Mouse (Mus musculus): ENCODE measurements around the gene Sgce. TPM values are rescaled to one million over a fixed set of nuclear protein-coding genes. Genes with fewer than 3 reads are reported as not detected.

Gene Sgce
- total and polyA plus RNA-seq, 3 experiments: not detected

- TF ChIP-seq MYB (IDR thresholded peaks at IDR 0.05; ENCODE audit: low read depth, low read length) (no peak), TBP (IDR thresholded peaks at IDR 0.05; ENCODE audit: low read depth, low read length) (no peak), POLR2AphosphoS5 (IDR thresholded peaks at IDR 0.05; ENCODE audit: borderline replicate concordance, low read depth, low read length) (no peak), CTCF (IDR thresholded peaks at IDR 0.05 in 2 of 3, conservative IDR thresholded peaks at IDR 0.05 in 1 of 3; ENCODE audit: control insufficient read depth in 1 of 3, insufficient read depth in 1 of 3, low read depth in 2 of 3, low read length in 3 of 3, poor library complexity in 1 of 3, severe bottlenecking in 1 of 3) (no peak), MAZ (IDR thresholded peaks at IDR 0.05; ENCODE audit: low read depth, low read length) (no peak)
- no peak overlapping the region for H3K4me3 ChIP-seq (ENCODE audit: control insufficient read depth in 1 of 2, insufficient read depth in 1 of 2, low read depth in 2 of 2, low read length in 2 of 2)
- H3K36me3 ChIP-seq (ENCODE audit: control insufficient read depth in 1 of 2, insufficient read depth in 2 of 2, low read length in 2 of 2): no peaks in the 10 kb centered on the region
- no peak overlapping the region for H3K9ac ChIP-seq (ENCODE audit: control insufficient read depth, low read depth, low read length, poor library complexity, severe bottlenecking)
- no peaks in the 10 kb centered on the region for H3K79me2 ChIP-seq (ENCODE audit: control insufficient read depth, insufficient read depth, low read length, poor library complexity)
- no peaks in the 10 kb centered on the region for H3K4me1 ChIP-seq (ENCODE audit: control insufficient read depth in 1 of 2, insufficient read depth in 2 of 2, low read length in 2 of 2)
- no peaks in the 10 kb centered on the region for H3K9me3 ChIP-seq (replicated peaks; ENCODE audit: insufficient read depth, low read length)
- no peak for DNase-seq (ENCODE audit: low read depth, low spot score)
- no peak overlapping the region for H3K27ac ChIP-seq (ENCODE audit: control insufficient read depth, low read depth, low read length)
- peaks cover 0 to 2% of the 10 kb centered on the region in 2 experiments; a peak in 2 of 4 replicates for H3K27me3 ChIP-seq (ENCODE audit: control insufficient read depth in 1 of 2, insufficient read depth in 2 of 2, low read length in 2 of 2)
Measured at GRCm38 (mm10) chr6:4684706-4685340, 62.2 kb downstream of the Sgce start.

DNA sequence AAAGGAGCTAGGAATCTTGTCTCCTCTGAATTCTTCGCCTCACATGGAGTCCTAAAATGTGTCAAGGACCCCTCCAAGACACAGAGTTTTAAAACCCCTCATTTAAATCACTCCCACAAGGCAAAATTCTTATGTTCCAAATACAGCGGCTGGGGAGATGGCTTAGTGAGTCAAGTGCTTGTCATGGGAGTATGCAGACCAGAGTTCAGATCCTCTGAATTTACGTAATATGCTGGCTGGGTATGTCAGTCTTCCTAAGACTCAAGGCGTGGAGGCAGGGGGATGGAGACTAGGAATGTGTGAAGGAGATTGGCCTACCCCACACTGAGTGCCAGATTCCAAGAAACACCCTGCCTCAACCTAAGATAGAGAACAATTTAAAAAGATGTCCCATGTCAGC is 66.4 kb downstream of the Sgce start:
- H3K27me3 ChIP-seq (ENCODE audit: control insufficient read depth in 1 of 2, insufficient read depth in 2 of 2, low read length in 2 of 2): no peaks in the 10 kb centered on the region; a peak in 2 of 4 replicates

DNA sequence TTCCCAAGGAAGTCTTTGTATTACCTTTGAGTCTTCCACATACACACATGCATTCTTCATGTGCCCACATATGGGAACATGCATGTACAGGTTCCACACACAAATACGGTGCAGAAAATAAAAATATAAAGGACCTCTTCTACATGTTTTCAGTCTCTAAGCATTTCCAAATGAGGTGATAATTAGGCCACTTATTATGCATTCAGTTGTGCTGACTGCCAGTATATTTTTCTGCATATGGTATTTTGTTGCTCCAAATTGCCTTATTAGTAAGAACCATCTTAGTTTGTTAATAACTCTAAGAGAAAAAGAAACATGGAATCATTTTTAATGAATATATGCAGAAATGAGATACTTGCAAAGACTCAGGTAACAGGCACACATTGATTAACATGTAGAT is 67.0 kb downstream of the Sgce start:
- Histone ChIP-seq H3K4me3 (ENCODE audit: control insufficient read depth in 1 of 2, insufficient read depth in 1 of 2, low read depth in 2 of 2, low read length in 2 of 2) (no peak overlapping the region), H3K27me3 (ENCODE audit: control insufficient read depth in 1 of 2, insufficient read depth in 2 of 2, low read length in 2 of 2) (peaks cover 0 to under 1% of the 10 kb centered on the region in 2 experiments; a peak in 3 of 4 replicates), H3K27ac (ENCODE audit: control insufficient read depth, low read depth, low read length) (no peak overlapping the region), H3K79me2 (ENCODE audit: control insufficient read depth, insufficient read depth, low read length, poor library complexity) (no peaks in the 10 kb centered on the region), H3K9ac (ENCODE audit: control insufficient read depth, low read depth, low read length, poor library complexity, severe bottlenecking) (no peak overlapping the region), H3K9me3 (replicated peaks; ENCODE audit: insufficient read depth, low read length) (no peaks in the 10 kb centered on the region), H3K4me1 (ENCODE audit: control insufficient read depth in 1 of 2, insufficient read depth in 2 of 2, low read length in 2 of 2) (no peaks in the 10 kb centered on the region), H3K36me3 (ENCODE audit: control insufficient read depth in 1 of 2, insufficient read depth in 2 of 2, low read length in 2 of 2) (no peaks in the 10 kb centered on the region)
- no peak for DNase-seq (ENCODE audit: low read depth, low spot score)
- TF ChIP-seq RAD21 (IDR thresholded peaks at IDR 0.05; ENCODE audit: low read depth, low read length): no peak
- TF ChIP-seq ZC3H11A (IDR thresholded peaks at IDR 0.05; ENCODE audit: low read depth, low read length): no peak
- TF ChIP-seq ZKSCAN1 (IDR thresholded peaks at IDR 0.05; ENCODE audit: low read depth, low read length): no peak
- TF ChIP-seq KAT2A (conservative IDR thresholded peaks at IDR 0.05; ENCODE audit: low read depth, low read length): no peak
- TF ChIP-seq MAZ (IDR thresholded peaks at IDR 0.05; ENCODE audit: low read depth, low read length): no peak
- no peak for TF ChIP-seq BHLHE40 (IDR thresholded peaks at IDR 0.05; ENCODE audit: borderline replicate concordance, low read depth, low read length)
- TF ChIP-seq TCF12 (IDR thresholded peaks at IDR 0.05; ENCODE audit: low read depth, low read length): no peak
- no peak for TF ChIP-seq GABPA (IDR thresholded peaks at IDR 0.05; ENCODE audit: low read depth, low read length)
- TF ChIP-seq EP300 (IDR thresholded peaks at IDR 0.05; ENCODE audit: low read depth in 1 of 2, low read length in 2 of 2): no peak
- no peak for TF ChIP-seq USF2 (IDR thresholded peaks at IDR 0.05; ENCODE audit: borderline replicate concordance in 1 of 2, insufficient read depth in 1 of 2, low read depth in 1 of 2, low read length in 2 of 2)
- TF ChIP-seq MEF2A (IDR thresholded peaks at IDR 0.05; ENCODE audit: extremely low read depth, insufficient replicate concordance, low read depth, low read length, poor library complexity, severe bottlenecking): no peak
- TF ChIP-seq E2F4 (IDR thresholded peaks at IDR 0.05; ENCODE audit: borderline replicate concordance, low read depth, low read length): no peak
- no peak for TF ChIP-seq ZMIZ1 (IDR thresholded peaks at IDR 0.05; ENCODE audit: low read depth, low read length)
- no peak for TF ChIP-seq MAFK (IDR thresholded peaks at IDR 0.05; ENCODE audit: borderline replicate concordance, low read depth, low read length)
- no peak for TF ChIP-seq CTCF (IDR thresholded peaks at IDR 0.05 in 2 of 3, conservative IDR thresholded peaks at IDR 0.05 in 1 of 3; ENCODE audit: control insufficient read depth in 1 of 3, insufficient read depth in 1 of 3, low read depth in 2 of 3, low read length in 3 of 3, poor library complexity in 1 of 3, severe bottlenecking in 1 of 3)
- TF ChIP-seq CHD1 (IDR thresholded peaks at IDR 0.05; ENCODE audit: low read depth, low read length): no peak
- TF ChIP-seq CHD2 (IDR thresholded peaks at IDR 0.05; ENCODE audit: low read length): no peak
- TF ChIP-seq TBP (IDR thresholded peaks at IDR 0.05; ENCODE audit: low read depth, low read length): no peak
- no peak for TF ChIP-seq USF1 (IDR thresholded peaks at IDR 0.05; ENCODE audit: low read depth, low read length)
- TF ChIP-seq ETS1 (IDR thresholded peaks at IDR 0.05; ENCODE audit: low read depth, low read length): no peak

More for the DNA sequence above, 66.4 kb downstream of the Sgce start:
- H3K9ac ChIP-seq (ENCODE audit: control insufficient read depth, low read depth, low read length, poor library complexity, severe bottlenecking): no peak overlapping the region
- no peak for TF ChIP-seq GATA1 (IDR thresholded peaks at IDR 0.05; ENCODE audit: low read depth, low read length)
- no peak for TF ChIP-seq POLR2AphosphoS5 (IDR thresholded peaks at IDR 0.05; ENCODE audit: borderline replicate concordance, low read depth, low read length)
- TF ChIP-seq SIN3A (IDR thresholded peaks at IDR 0.05; ENCODE audit: low read length): no peak
- TF ChIP-seq MEF2A (IDR thresholded peaks at IDR 0.05; ENCODE audit: extremely low read depth, insufficient replicate concordance, low read depth, low read length, poor library complexity, severe bottlenecking): no peak
- no peaks in the 10 kb centered on the region for H3K4me1 ChIP-seq (ENCODE audit: control insufficient read depth in 1 of 2, insufficient read depth in 2 of 2, low read length in 2 of 2)
- H3K9me3 ChIP-seq (replicated peaks; ENCODE audit: insufficient read depth, low read length): no peaks in the 10 kb centered on the region
- no peaks in the 10 kb centered on the region for H3K36me3 ChIP-seq (ENCODE audit: control insufficient read depth in 1 of 2, insufficient read depth in 2 of 2, low read length in 2 of 2)
- no peak for DNase-seq (ENCODE audit: low read depth, low spot score)
- H3K27ac ChIP-seq (ENCODE audit: control insufficient read depth, low read depth, low read length): no peak overlapping the region
- H3K4me3 ChIP-seq (ENCODE audit: control insufficient read depth in 1 of 2, insufficient read depth in 1 of 2, low read depth in 2 of 2, low read length in 2 of 2): no peak overlapping the region
- no peaks in the 10 kb centered on the region for H3K79me2 ChIP-seq (ENCODE audit: control insufficient read depth, insufficient read depth, low read length, poor library complexity)

Measured in MEL (cell line).